14 mouse cellular contexts compared by ENCODE assay signal in the genomic region with DNA sequence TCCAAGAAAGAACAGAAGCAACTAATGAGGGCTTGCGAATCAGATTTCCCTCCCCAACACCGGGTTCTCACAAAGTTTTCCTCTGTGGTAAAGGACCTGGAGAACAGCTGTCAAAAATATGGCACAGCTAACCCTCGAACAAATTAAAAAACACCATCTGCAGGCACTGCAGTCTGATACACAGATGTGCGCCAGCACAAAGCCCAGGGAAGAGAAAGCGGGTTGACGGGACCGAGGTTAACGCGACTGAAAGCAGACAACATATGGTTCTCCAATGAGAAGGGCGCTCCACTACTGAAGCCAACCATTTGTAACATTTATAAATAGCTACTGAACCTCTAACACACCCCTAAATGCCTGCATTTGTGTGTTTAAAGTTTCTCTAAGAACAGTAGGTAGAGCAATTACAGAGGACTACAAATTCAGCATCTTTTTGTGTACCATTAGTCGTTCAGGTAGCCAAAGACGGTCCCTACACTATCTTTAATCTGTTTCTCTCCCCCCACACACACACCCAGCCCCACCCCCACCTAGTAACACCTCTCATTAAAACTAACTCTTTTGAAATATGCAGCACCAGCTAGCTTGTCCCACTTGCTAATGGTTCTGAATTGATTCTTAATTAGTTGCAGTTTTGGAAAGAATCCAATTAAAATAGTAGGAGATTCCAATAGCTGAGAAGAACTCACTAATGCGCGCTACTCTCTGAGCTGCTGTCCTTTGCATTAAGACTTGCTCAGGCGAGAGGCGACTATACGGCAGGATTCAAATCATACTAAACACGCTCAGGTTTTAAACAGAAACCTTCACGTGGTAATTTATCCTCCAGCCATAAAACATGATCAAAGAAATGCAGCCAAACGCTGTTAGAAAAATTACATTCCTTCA.
A peak's percentile ranks its signal among the peaks of the same experiment; 100 is the strongest.
DNase-seq lines count a peak whose midpoint lies in the region; ATAC-seq lines count a peak whose summit lies in the region.
"Had no signal": no experiment of that assay in that cellular context is flagged by ENCODE, and none has a peak within 500 bp of the region (broad histone marks: within the 10 kb centered on the region; RNA-seq: fewer than 3 reads in every experiment).

No protein-coding gene starts in this region.

- no peaks in the 10 kb centered on the region for H3K36me3 ChIP-seq in hindbrain, embryonic 11.5 days (ENCODE audit: control insufficient read depth, insufficient read depth, low read length)
- no peaks in the 10 kb centered on the region for H3K36me3 ChIP-seq in hindbrain, embryonic 10.5 days
- no peaks in the 10 kb centered on the region for H3K36me3 ChIP-seq in forebrain, embryonic 16.5 days (ENCODE audit: control insufficient read depth, insufficient read depth)
- no peaks in the 10 kb centered on the region for H3K36me3 ChIP-seq in limb, embryonic 15.5 days
- H3K36me3 ChIP-seq in neural tube, embryonic 15.5 days = no peaks in the 10 kb centered on the region
- H3K36me3 ChIP-seq: heart, embryonic 15.5 days had no signal

- H3K9me3 ChIP-seq in hindbrain, embryonic 11.5 days (ENCODE audit: control insufficient read depth, low read length) = no peaks in the 10 kb centered on the region
- H3K9me3 ChIP-seq in hindbrain, embryonic 10.5 days = no peaks in the 10 kb centered on the region
- H3K9me3 ChIP-seq in forebrain, embryonic 16.5 days (ENCODE audit: control insufficient read depth, low read length) = no peaks in the 10 kb centered on the region
- H3K9me3 ChIP-seq in limb, embryonic 15.5 days = no peaks in the 10 kb centered on the region
- H3K9me3 ChIP-seq in neural tube, embryonic 15.5 days (replicated peaks) = no peaks in the 10 kb centered on the region
- H3K9me3 ChIP-seq: heart, embryonic 15.5 days had no signal

- ATAC-seq in hindbrain, embryonic 11.5 days (ENCODE audit: low FRiP score) = no peak
- peak; percentile 55 for ATAC-seq in forebrain, embryonic 16.5 days
- no peak for ATAC-seq in limb, embryonic 15.5 days (ENCODE audit: insufficient number of reproducible peaks, low FRiP score, low TSS enrichment, low read depth)
- peak; percentile 65; the same call in 1 of the 2 replicates for ATAC-seq in neural tube, embryonic 15.5 days (ENCODE audit: low FRiP score)

- no peaks in the 10 kb centered on the region for H3K27me3 ChIP-seq in hindbrain, embryonic 11.5 days (ENCODE audit: control insufficient read depth, insufficient read depth, low read length)
- H3K27me3 ChIP-seq in hindbrain, embryonic 10.5 days (ENCODE audit: insufficient read depth, poor library complexity, severe bottlenecking) = no peaks in the 10 kb centered on the region
- no peaks in the 10 kb centered on the region for H3K27me3 ChIP-seq in forebrain, embryonic 16.5 days (replicated peaks; ENCODE audit: control insufficient read depth, insufficient read depth, low read length)
- H3K27me3 ChIP-seq in limb, embryonic 15.5 days = peaks cover 19% of the 10 kb centered on the region
- no peaks in the 10 kb centered on the region for H3K27me3 ChIP-seq in neural tube, embryonic 15.5 days (replicated peaks)
- H3K27me3 ChIP-seq: heart, embryonic 15.5 days had no signal

- H3K4me3 ChIP-seq in hindbrain, embryonic 11.5 days (ENCODE audit: low read depth, low read length) = no peak overlapping the region
- H3K4me3 ChIP-seq in hindbrain, embryonic 10.5 days = no peak overlapping the region
- H3K4me3 ChIP-seq in forebrain, embryonic 16.5 days (replicated peaks; ENCODE audit: low read length) = no peak overlapping the region
- no peak overlapping the region for H3K4me3 ChIP-seq in limb, embryonic 15.5 days
- H3K4me3 ChIP-seq in neural tube, embryonic 15.5 days (replicated peaks) = no peak overlapping the region
- H3K4me3 ChIP-seq: heart, embryonic 15.5 days; myocyte had no signal

- DNase-seq in hindbrain, embryonic 11.5 days (ENCODE audit: low spot score) = no peak
- DNase-seq in hindbrain, embryonic 10.5 days (ENCODE audit: low spot score) = no peak
- DNase-seq in urinary bladder, postnatal 36 days (ENCODE audit: low spot score in 2 of 2) = no peak
- no peak for DNase-seq in adrenal gland, adult (ENCODE audit: inconsistent age in 2 of 2, low spot score in 1 of 2)
- no peak for DNase-seq in thymus, adult 18-20 months
- DNase-seq: kidney, adult 18-20 months; layer of hippocampus, adult 9-11 months; lung, postnatal 14 days; right cerebral cortex, postnatal 14 days had no signal

- 77% methylated on average over 20 of the region's 20 CpGs for WGBS in hindbrain, embryonic 11.5 days
- WGBS in hindbrain, embryonic 10.5 days = 83% methylated on average over 20 of the region's 20 CpGs
- 26% methylated on average over 20 of the region's 20 CpGs for WGBS in forebrain, embryonic 16.5 days
- 23% methylated on average over 20 of the region's 20 CpGs for WGBS in limb, embryonic 15.5 days
- 30% methylated on average over 20 of the region's 20 CpGs for WGBS in neural tube, embryonic 15.5 days

- peak overlapping the region; percentile 82 for H3K27ac ChIP-seq in hindbrain, embryonic 11.5 days (ENCODE audit: low read depth, low read length)
- no peak overlapping the region; the same call in 1 of the 2 replicates for H3K27ac ChIP-seq in hindbrain, embryonic 10.5 days
- H3K27ac ChIP-seq in forebrain, embryonic 16.5 days (ENCODE audit: low read length) = no peak overlapping the region
- no peak overlapping the region for H3K27ac ChIP-seq in limb, embryonic 15.5 days
- H3K27ac ChIP-seq in neural tube, embryonic 15.5 days (replicated peaks) = peak overlapping the region; percentile 38; the same call in 1 of the 2 replicates
- H3K27ac ChIP-seq: heart, embryonic 15.5 days had no signal

- no peak overlapping the region for H3K4me2 ChIP-seq in hindbrain, embryonic 11.5 days (replicated peaks; ENCODE audit: low read depth, low read length)
- H3K4me2 ChIP-seq in forebrain, embryonic 16.5 days (ENCODE audit: low read length) = peak overlapping the region; percentile 35
- H3K4me2 ChIP-seq in limb, embryonic 15.5 days = peak overlapping the region; percentile 26
- peak overlapping the region; percentile 25; the same call in 1 of the 2 replicates for H3K4me2 ChIP-seq in neural tube, embryonic 15.5 days
- H3K4me2 ChIP-seq: heart, embryonic 15.5 days had no signal

- H3K9ac ChIP-seq in hindbrain, embryonic 11.5 days (ENCODE audit: low read depth, low read length) = no peak overlapping the region
- no peak overlapping the region for H3K9ac ChIP-seq in forebrain, embryonic 16.5 days (replicated peaks; ENCODE audit: low read depth, low read length)
- H3K9ac ChIP-seq in limb, embryonic 15.5 days = no peak overlapping the region
- H3K9ac ChIP-seq in neural tube, embryonic 15.5 days (replicated peaks) = no peak overlapping the region
- H3K9ac ChIP-seq: heart, embryonic 15.5 days had no signal

- H3K4me1 ChIP-seq in hindbrain, embryonic 11.5 days (replicated peaks; ENCODE audit: control insufficient read depth, insufficient read depth, low read length) = peaks cover 3% of the 10 kb centered on the region; the same call in 1 of the 2 replicates
- H3K4me1 ChIP-seq in hindbrain, embryonic 10.5 days (replicated peaks) = peaks cover 33% of the 10 kb centered on the region
- H3K4me1 ChIP-seq in forebrain, embryonic 16.5 days (replicated peaks; ENCODE audit: control insufficient read depth, insufficient read depth, low read length) = peaks cover 29% of the 10 kb centered on the region
- H3K4me1 ChIP-seq in limb, embryonic 15.5 days = peaks cover 12% of the 10 kb centered on the region
- H3K4me1 ChIP-seq in neural tube, embryonic 15.5 days = peaks cover 29% of the 10 kb centered on the region

Comparison
In these comparisons a context has a peak if more than half of its experiments do, and no peak if none do; other contexts are left out.
1. H3K27ac ChIP-seq: peak in hindbrain, embryonic 11.5 days (single experiment) and neural tube, embryonic 15.5 days (single experiment); none in hindbrain, embryonic 10.5 days (single experiment), forebrain, embryonic 16.5 days (single experiment) and limb, embryonic 15.5 days (single experiment).
2. ATAC-seq: peak in forebrain, embryonic 16.5 days (single experiment) and neural tube, embryonic 15.5 days (single experiment); none in hindbrain, embryonic 11.5 days (single experiment) and limb, embryonic 15.5 days (single experiment).